Mouse (Mus musculus): Measurements from ENCODE around the gene Cradd. TPM values are rescaled to one million over a fixed set of nuclear protein-coding genes. Genes with fewer than 3 reads are reported as not detected.

The Cradd gene
- polyA plus RNA-seq, 1 experiment from 2014 or later, result 13.6 TPM

GRCm38 (mm10) chr10:95340676-95341075 is 16.7 kb upstream of the Cradd start:
- Histone ChIP-seq H3K4me1 (ENCODE audit: control insufficient read depth, insufficient read depth, low read length) (peaks cover 7% of the 10 kb centered on the region; the same call in 1 of the 2 replicates), H3K36me3 (ENCODE audit: control insufficient read depth, insufficient read depth, low read length) (no peaks in the 10 kb centered on the region), H3K4me2 (ENCODE audit: low read depth, low read length) (no peak overlapping the region), H3K27me3 (ENCODE audit: control insufficient read depth, insufficient read depth, low read length) (no peaks in the 10 kb centered on the region), H3K4me3 (ENCODE audit: low read depth, low read length) (no peak overlapping the region), H3K27ac (ENCODE audit: low read depth, low read length) (no peak overlapping the region), H3K9me3 (ENCODE audit: control insufficient read depth, low read length) (no peaks in the 10 kb centered on the region), H3K9ac (replicated peaks; ENCODE audit: low read depth, low read length) (no peak overlapping the region)
- 84% methylated on average over 4 of the region's 4 CpGs for WGBS
- no peak for ATAC-seq (ENCODE audit: low read depth)

- Histone ChIP-seq H3K27me3 (ENCODE audit: control insufficient read depth, insufficient read depth, low read length) (no peaks in the 10 kb centered on the region), H3K4me1 (ENCODE audit: control insufficient read depth, insufficient read depth, low read length) (peaks cover 7% of the 10 kb centered on the region; the same call in 1 of the 2 replicates), H3K9me3 (ENCODE audit: control insufficient read depth, low read length) (no peaks in the 10 kb centered on the region), H3K4me3 (ENCODE audit: low read depth, low read length) (no peak overlapping the region), H3K4me2 (ENCODE audit: low read depth, low read length) (no peak overlapping the region), H3K27ac (ENCODE audit: low read depth, low read length) (no peak overlapping the region), H3K36me3 (ENCODE audit: control insufficient read depth, insufficient read depth, low read length) (no peaks in the 10 kb centered on the region), H3K9ac (replicated peaks; ENCODE audit: low read depth, low read length) (no peak overlapping the region)
- ATAC-seq (ENCODE audit: low read depth), result no peak
- WGBS, result 72% methylated on average over 5 of the region's 5 CpGs
Measured at GRCm38 (mm10) chr10:95337589-95337988, 13.7 kb upstream of the Cradd start.

DNA sequence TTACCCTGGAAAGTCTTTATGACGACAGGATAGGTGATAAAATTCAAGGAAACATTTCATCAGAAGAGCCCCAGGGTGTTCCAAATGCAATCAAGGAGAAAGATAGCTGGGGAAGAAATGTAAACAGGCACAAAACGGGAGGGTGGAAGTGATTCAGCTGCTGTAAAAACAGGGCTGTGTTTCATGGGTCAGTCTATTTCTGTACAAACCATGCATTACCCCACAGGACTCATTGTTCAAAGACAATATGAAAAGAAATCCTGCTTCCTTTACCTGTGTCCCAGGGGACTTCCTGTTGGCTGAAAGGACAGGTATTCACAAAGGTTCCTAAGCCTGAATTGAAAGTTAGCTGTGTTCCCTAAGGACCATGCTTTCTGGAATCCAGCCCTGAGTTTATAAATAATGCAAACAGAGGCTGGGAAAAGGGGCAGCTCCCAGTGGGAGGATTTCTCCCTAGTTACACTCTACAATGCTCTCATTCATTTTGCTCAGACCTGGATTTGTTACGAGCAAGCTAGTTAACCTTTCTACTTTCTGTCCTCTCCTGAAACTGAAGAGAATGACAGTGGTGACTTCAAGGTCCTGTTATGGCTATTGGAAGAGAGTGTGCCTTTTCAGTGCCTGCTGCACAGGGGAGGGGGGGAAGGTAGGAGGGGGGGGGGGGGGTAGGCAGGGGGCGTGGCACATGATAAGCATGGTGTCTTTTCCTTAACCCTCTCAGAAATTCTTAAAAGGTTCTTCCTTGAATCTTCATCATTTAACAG is 13.0 kb upstream of the Cradd start:
- no peaks in the 10 kb centered on the region for H3K27me3 ChIP-seq (ENCODE audit: control insufficient read depth, insufficient read depth, low read length)
- WGBS, result 15% methylated on average over 4 of the region's 4 CpGs
- peaks cover 7% of the 10 kb centered on the region; the same call in 1 of the 2 replicates for H3K4me1 ChIP-seq (ENCODE audit: control insufficient read depth, insufficient read depth, low read length)
- H3K4me3 ChIP-seq (ENCODE audit: low read depth, low read length), result no peak overlapping the region
- peak; percentile 38; the same call in 1 of the 2 replicates for ATAC-seq (ENCODE audit: low read depth)
- no peak overlapping the region for H3K4me2 ChIP-seq (ENCODE audit: low read depth, low read length)
- H3K27ac ChIP-seq (ENCODE audit: low read depth, low read length), result no peak overlapping the region
- H3K9me3 ChIP-seq (ENCODE audit: control insufficient read depth, low read length), result no peaks in the 10 kb centered on the region
- no peaks in the 10 kb centered on the region for H3K36me3 ChIP-seq (ENCODE audit: control insufficient read depth, insufficient read depth, low read length)
- H3K9ac ChIP-seq (replicated peaks; ENCODE audit: low read depth, low read length), result no peak overlapping the region

DNA sequence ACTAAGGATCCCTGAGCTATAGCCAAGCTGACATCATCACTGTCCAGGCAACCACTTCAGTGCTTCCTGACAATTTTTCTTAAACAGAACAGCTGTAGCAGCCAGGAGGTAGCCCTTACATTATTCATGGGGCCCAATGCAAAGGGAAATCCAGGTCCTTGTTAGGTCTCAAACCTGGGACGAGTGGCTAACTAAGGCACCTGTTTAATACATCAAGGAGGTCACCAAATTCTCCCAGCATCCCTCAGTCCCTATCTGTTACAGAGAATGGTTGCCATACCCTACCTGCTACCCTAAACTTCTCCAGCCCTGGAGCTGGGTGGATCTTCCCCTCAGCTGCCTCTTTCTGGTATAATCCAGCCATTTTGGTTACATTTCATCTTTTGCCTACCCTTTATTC is 10.9 kb upstream of the Cradd start:
- Histone ChIP-seq H3K4me1 (ENCODE audit: control insufficient read depth, insufficient read depth, low read length) (peaks cover 7% of the 10 kb centered on the region; the same call in 1 of the 2 replicates), H3K9ac (replicated peaks; ENCODE audit: low read depth, low read length) (no peak overlapping the region), H3K4me3 (ENCODE audit: low read depth, low read length) (no peak overlapping the region), H3K27ac (ENCODE audit: low read depth, low read length) (no peak overlapping the region), H3K9me3 (ENCODE audit: control insufficient read depth, low read length) (no peaks in the 10 kb centered on the region), H3K4me2 (ENCODE audit: low read depth, low read length) (no peak overlapping the region), H3K36me3 (ENCODE audit: control insufficient read depth, insufficient read depth, low read length) (no peaks in the 10 kb centered on the region), H3K27me3 (ENCODE audit: control insufficient read depth, insufficient read depth, low read length) (no peaks in the 10 kb centered on the region)
- WGBS, result 67% methylated on average over 1 of the region's 1 CpGs
- no peak for ATAC-seq (ENCODE audit: low read depth)

GRCm38 (mm10) chr10:95332596-95332995 is 8.7 kb upstream of the Cradd start:
- H3K9ac ChIP-seq (replicated peaks; ENCODE audit: low read depth, low read length), result no peak overlapping the region
- H3K4me1 ChIP-seq (ENCODE audit: control insufficient read depth, insufficient read depth, low read length), result peaks cover 7% of the 10 kb centered on the region; the same call in 1 of the 2 replicates
- H3K4me3 ChIP-seq (ENCODE audit: low read depth, low read length), result no peak overlapping the region

GRCm38 (mm10) chr10:95330375-95331363 is 6.7 kb upstream of the Cradd start:
- no peak overlapping the region for H3K27ac ChIP-seq (ENCODE audit: low read depth, low read length)
- H3K27me3 ChIP-seq (ENCODE audit: control insufficient read depth, insufficient read depth, low read length), result no peaks in the 10 kb centered on the region
- 65% methylated on average over 9 of the region's 9 CpGs for WGBS
- H3K4me1 ChIP-seq (ENCODE audit: control insufficient read depth, insufficient read depth, low read length), result no peaks in the 10 kb centered on the region
- no peaks in the 10 kb centered on the region for H3K36me3 ChIP-seq (ENCODE audit: control insufficient read depth, insufficient read depth, low read length)
- H3K9ac ChIP-seq (replicated peaks; ENCODE audit: low read depth, low read length), result no peak overlapping the region
- H3K4me3 ChIP-seq (ENCODE audit: low read depth, low read length), result no peak overlapping the region
- H3K9me3 ChIP-seq (ENCODE audit: control insufficient read depth, low read length), result no peaks in the 10 kb centered on the region
- no peak overlapping the region for H3K4me2 ChIP-seq (ENCODE audit: low read depth, low read length)
- ATAC-seq (ENCODE audit: low read depth), result no peak

More at GRCm38 (mm10) chr10:95332596-95332995, 8.7 kb upstream of the Cradd start:
- H3K36me3 ChIP-seq (ENCODE audit: control insufficient read depth, insufficient read depth, low read length), result no peaks in the 10 kb centered on the region
- no peak overlapping the region for H3K4me2 ChIP-seq (ENCODE audit: low read depth, low read length)
- WGBS, result 86% methylated on average over 3 of the region's 3 CpGs
- no peak overlapping the region for H3K27ac ChIP-seq (ENCODE audit: low read depth, low read length)
- no peak for ATAC-seq (ENCODE audit: low read depth)
- H3K27me3 ChIP-seq (ENCODE audit: control insufficient read depth, insufficient read depth, low read length), result no peaks in the 10 kb centered on the region
- no peaks in the 10 kb centered on the region for H3K9me3 ChIP-seq (ENCODE audit: control insufficient read depth, low read length)

- H3K27me3 ChIP-seq (ENCODE audit: control insufficient read depth, insufficient read depth, low read length), result no peaks in the 10 kb centered on the region
- no peaks in the 10 kb centered on the region for H3K36me3 ChIP-seq (ENCODE audit: control insufficient read depth, insufficient read depth, low read length)
- H3K9me3 ChIP-seq (ENCODE audit: control insufficient read depth, low read length), result no peaks in the 10 kb centered on the region
- 92% methylated on average over 1 of the region's 1 CpGs for WGBS
- H3K4me1 ChIP-seq (ENCODE audit: control insufficient read depth, insufficient read depth, low read length), result no peaks in the 10 kb centered on the region
- ATAC-seq (ENCODE audit: low read depth), result no peak
- H3K4me2 ChIP-seq (ENCODE audit: low read depth, low read length), result no peak overlapping the region
- no peak overlapping the region for H3K4me3 ChIP-seq (ENCODE audit: low read depth, low read length)
- no peak overlapping the region for H3K9ac ChIP-seq (replicated peaks; ENCODE audit: low read depth, low read length)
- H3K27ac ChIP-seq (ENCODE audit: low read depth, low read length), result no peak overlapping the region
Measured at GRCm38 (mm10) chr10:95329884-95330283, 6.0 kb upstream of the Cradd start.

DNA sequence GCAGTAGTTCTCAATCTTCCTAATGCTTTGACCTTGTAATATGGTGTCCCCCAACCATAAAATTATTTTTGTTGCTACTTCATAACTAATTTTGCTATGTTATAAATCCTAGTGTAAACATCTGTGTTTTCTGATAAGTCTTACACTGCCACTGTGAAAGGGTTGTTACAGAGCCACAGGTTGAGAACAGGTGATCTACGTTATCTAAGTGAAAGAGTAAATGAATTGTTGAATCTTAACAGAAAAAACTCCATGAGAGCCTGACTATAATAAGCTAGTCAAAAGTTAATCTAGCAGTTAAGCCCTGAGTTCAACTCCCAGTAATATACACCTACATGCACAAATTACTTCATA is 322 bp upstream of the Cradd start:
- no peak overlapping the region for H3K27ac ChIP-seq (ENCODE audit: low read depth, low read length)
- 43% methylated on average over 1 of the region's 1 CpGs for WGBS
- peak; percentile 22 for ATAC-seq (ENCODE audit: low read depth)
- H3K4me2 ChIP-seq (ENCODE audit: low read depth, low read length), result no peak overlapping the region
- no peak overlapping the region for H3K9ac ChIP-seq (replicated peaks; ENCODE audit: low read depth, low read length)
- no peaks in the 10 kb centered on the region for H3K27me3 ChIP-seq (ENCODE audit: control insufficient read depth, insufficient read depth, low read length)
- H3K9me3 ChIP-seq (ENCODE audit: control insufficient read depth, low read length), result no peaks in the 10 kb centered on the region
- H3K4me3 ChIP-seq (ENCODE audit: low read depth, low read length), result no peak overlapping the region
- H3K4me1 ChIP-seq (ENCODE audit: control insufficient read depth, insufficient read depth, low read length), result peaks cover 15% of the 10 kb centered on the region
- H3K36me3 ChIP-seq (ENCODE audit: control insufficient read depth, insufficient read depth, low read length), result no peaks in the 10 kb centered on the region
